Mouse (Mus musculus) gastrocnemius, adult 18-20 months (tissue): ENCODE data around the gene Ahsg. TPM values are rescaled to one million over a fixed set of nuclear protein-coding genes. Genes with fewer than 3 reads are reported as not detected.

Experiments
- DNase-seq: peaks from one replicate; pipeline ENCODE4 v3.0.0; 2021; ENCODE audit warnings: low spot score
- total RNA-seq, 2 experiments: library from RNA; stranded (reverse); gene quantifications; 2 replicates each; pipeline ENCODE4 v1.2.3; 2021

Ahsg gene
- total RNA-seq, 2 experiments from 2014 or later, result 1.8 TPM; not detected in 1

DNA sequence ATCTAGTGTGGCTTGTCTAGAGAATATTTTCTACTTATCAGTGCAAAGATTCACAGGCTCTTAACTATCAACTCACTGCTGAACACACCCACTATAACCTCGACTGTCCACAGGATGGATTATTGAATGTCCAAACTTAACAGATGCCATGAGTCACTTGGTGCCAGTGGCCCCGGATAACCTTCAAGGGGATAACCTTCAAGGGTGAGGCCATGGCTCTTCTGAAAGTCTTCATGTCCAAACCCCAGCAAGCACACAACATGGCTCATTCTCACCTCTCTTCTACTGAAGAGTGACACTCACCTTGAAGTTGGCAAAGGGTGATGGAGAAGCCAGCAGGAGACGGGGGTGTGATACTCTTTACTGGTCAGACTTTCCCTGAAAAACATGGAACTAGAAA is 4.4 kb upstream of the Ahsg start:
- no peak for DNase-seq

- no peak for DNase-seq
These were observed 2.2 kb upstream of the Ahsg start for GRCm38 (mm10) chr16:22888835-22889234.

DNA sequence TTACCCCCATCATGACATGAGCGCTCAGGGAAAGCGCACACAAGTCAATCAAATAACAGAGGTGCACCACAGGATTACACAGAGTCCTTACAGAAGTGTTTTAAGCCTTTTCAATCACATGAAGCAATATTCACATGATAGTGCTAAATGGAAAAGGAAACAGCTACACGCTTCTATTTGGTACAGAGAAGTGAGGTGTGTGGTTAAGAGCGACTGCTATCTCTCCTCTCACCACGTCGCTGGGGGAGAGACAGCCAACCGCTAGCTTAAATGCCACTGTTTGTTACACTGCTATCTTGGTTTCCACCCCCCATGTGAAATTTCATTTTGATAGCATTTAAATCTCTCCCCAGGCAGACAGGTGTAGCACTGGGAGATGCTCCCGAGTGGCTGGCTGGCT is 1.4 kb upstream of the Ahsg start:
- no peak for DNase-seq

GRCm38 (mm10) chr16:22891733-22892154 is 667 bp downstream of the Ahsg start:
- no peak for DNase-seq

DNA sequence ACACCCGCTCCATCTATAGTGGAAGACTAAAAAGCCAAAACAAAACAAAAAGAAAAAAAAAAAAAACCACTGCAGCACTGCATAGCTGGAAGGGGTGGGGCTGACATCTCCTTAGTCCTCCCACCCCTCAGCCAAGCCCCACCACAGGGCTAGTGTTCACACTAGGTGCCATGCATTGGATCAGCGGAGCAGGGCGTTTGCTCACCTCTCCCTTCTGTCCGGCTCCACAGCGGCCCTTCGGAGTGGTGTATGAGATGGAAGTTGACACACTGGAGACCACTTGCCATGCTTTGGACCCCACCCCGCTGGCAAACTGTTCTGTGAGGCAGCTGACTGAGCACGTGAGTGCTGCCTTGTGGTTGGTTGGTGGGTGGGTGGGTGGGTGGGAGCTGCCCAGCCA is 3.0 kb downstream of the Ahsg start:
- DNase-seq, result no peak

- DNase-seq, result no peak
These were observed 5.5 kb downstream of the Ahsg start for GRCm38 (mm10) chr16:22896618-22897017.

GRCm38 (mm10) chr16:22899346-22899745 is 8.3 kb downstream of the Ahsg start:
- DNase-seq, result no peak

DNA sequence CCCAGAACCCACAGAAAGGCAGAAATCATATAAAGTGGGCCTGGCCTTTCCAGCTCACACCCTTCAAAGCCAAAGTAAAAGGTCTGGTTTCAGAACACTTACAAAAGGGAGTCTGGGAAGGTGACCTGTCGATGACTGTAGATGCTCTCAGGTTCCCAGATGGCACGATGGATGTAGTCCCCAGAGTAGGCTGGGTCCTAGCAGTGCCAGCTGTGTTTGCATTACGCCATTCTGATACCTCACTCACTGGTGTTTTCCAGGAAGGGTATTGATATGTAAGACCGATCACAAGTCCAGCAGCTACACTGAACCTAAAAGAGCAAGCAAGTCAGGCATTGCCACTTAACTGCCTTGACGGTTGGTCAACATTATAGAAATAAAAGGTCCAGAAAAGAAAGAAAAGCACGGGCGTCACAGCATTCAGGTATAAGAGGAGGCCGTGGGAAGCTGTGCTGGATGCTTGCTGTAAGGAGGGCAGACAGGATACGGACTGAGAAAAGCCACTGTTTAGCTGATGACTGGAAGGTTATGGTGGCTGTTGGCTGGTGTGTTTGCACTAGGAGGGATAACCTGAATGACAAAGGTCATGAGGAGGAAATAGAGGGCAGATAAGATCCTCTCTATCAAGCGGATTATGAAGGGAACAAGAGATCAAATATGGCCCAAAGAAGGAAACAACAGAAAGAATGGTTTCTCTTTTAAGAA is 8.9 kb downstream of the Ahsg start:
- DNase-seq, result no peak

DNA sequence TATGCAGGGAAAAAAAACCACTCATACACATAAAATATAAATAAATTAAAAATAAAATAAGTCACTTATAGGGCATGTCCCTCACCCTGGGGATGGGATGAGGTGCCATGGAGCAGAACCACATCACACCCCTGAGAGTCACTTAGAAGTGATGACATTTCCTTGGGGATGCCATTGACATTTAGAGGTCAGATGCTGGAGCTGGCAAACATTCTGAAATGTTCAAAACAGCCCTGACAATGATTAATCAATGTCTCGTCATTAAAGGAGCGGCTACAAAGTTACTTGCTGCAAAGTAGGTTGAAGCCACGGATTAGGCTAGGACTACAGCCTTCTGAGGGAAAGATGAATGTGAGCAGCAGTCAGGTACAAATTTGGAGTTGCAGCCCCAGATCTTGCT is 10.2 kb downstream of the Ahsg start:
- DNase-seq, result no peak

- DNase-seq, result no peak
These were observed 18.2 kb downstream of the Ahsg start for GRCm38 (mm10) chr16:22909290-22909689.

DNA sequence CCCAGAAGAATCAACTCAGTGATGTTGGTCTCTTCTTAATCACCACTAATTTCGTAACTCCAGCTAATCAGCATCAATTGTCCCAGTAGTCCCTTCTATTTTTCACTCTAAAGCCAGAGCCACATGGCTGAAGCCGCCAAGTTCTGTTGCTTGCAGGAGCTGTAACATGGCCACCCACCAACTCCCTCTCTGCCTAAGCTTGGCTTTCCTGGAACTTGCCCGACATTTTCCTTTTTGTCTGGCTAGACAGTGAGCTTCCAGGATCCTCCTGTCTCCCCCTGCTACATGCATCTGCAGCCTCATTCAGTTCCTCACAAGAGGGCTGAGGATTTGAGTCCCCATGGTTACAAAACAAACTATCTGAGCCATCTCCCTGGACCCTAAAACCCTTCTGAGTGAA is 20.9 kb downstream of the Ahsg start:
- DNase-seq, result no peak

DNA sequence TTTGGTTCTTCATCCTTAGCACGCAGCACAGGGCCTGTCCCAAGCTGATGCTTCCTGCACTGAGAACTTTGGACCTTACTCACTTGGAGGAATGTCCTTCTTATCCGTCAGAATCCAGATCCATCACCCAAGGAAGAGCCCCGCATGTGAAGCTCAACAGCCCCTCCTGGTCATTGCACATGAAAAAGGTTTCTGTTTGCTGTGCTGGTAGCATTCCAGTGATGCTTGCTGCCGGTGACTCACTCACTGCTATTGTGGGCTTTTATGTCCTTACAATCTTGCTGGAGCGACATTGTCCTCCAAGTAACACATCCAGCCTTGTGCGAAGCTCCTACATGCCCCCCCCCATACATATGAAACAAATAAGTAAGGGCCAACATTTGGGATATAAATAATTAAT is 21.8 kb downstream of the Ahsg start:
- DNase-seq, result no peak

DNA sequence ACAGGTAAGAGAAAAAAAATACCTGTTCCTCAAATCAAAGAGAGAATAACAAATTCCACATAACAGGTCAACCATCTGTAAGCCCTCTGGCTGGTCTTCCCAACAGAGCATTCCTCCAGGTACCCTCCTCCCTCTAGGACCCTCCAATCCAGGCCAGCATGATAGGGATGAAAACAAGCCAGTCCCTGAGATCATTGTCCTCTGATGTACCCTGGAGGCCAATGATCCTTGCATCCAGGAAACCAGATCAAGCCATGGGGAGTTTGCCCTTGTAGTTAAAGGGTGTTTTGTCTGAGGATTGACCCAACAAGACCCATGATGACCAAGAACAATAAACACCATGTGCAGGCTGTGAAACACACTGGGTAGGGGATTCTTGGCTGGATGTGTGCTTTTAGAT is 23.2 kb downstream of the Ahsg start:
- DNase-seq, result no peak

GRCm38 (mm10) chr16:22918034-22918433 is 27.0 kb downstream of the Ahsg start, which contains the start of gene Fetub:
Gene Fetub, plus strand, starts transcription at chr16:22918334.
- no peak for DNase-seq

DNA sequence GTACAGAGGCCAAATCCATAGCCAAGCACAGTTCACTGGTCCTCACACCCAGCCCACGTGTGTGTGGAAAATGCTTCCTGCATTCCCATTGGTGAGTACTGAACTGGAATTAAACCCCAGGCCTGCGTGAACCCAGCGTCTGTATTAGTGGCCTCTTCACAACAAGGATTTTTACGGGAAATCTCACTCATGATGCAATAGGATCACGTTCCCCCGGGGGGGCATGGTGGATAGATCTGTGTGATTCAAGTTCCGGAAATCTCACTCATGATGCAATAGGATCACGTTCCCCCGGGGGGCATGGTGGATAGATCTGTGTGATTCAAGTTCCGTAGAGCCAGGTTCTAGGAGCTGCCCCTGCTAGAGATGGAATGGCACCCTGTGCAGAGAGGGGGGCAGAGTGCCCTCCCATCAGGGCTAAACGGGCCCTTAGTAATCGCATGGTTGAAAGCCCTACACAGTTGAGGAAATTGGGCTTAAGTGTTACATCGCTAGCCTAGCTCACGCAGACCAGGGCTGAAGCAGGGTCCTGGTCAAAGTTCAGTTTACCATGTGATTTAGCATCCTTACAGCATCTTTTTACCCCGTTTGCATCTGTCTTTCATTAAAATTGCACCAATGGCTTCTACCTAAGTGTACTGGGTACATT is 27.7 kb downstream of the Ahsg start:
- no peak for DNase-seq

DNA sequence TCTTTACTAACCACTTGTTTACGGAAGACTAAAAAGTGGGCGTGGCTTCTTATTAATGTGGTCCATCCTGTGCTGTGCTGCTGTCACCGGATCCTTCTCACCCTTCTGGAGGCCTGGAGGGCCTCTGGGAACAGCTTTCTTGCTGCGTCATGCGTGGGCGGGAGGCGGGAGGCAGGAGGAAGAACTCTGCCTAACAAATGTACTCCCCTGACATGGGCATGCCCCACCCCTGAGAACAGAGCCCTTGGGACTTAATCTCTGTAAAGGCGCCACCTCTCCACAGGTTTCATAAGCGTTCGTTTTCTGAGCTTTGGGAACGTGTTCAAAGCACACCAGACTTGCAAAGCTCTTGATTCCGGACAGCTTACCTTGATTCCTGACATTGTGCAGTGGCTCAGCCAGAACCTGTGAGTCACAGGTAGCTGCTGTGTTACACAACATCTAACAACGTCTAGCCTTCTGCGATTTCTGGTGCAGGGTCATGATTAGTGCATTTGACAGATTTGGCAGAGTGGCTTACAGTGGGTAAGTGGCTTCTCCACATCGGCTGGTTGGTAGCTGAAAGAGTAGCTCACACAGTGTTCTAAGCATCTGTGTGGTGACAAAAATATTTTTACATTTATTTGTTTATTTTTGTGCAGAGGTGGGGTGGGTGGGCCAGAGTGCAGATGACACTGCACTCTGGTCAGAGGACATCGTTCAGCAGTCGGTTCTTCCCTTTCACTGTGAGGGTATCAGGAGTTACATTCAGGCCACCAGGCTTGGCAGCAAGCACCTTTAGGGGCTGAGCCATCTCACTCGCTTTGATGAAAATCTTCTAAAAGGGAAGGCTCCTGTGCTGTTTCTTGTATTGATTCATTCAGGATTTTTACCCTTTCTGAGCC is 29.1 kb downstream of the Ahsg start:
- DNase-seq, result peak; percentile 10

- DNase-seq, result no peak
These were observed 30.7 kb downstream of the Ahsg start for GRCm38 (mm10) chr16:22921761-22922160.

DNA sequence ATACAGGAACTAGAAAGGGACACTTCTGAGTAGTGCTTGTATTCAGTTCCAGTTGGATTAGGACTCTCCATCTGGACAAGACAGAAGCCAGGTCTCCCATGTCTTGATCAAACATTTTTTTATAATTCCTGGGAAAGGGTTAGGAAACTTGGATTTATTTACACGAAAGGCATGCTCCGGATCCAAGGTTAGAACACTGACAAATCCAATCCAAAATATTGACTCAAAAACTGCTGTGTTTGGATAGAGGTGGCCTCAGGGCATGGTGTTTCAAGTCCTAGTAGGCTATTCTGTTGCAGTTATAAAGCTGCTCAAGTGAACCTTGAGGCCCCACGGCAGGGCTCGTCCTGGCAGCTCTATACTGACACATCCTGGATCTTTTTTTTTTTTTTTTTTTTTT is 31.4 kb downstream of the Ahsg start:
- no peak for DNase-seq

GRCm38 (mm10) chr16:22929575-22929974 is 38.5 kb downstream of the Ahsg start:
- DNase-seq, result no peak

DNA sequence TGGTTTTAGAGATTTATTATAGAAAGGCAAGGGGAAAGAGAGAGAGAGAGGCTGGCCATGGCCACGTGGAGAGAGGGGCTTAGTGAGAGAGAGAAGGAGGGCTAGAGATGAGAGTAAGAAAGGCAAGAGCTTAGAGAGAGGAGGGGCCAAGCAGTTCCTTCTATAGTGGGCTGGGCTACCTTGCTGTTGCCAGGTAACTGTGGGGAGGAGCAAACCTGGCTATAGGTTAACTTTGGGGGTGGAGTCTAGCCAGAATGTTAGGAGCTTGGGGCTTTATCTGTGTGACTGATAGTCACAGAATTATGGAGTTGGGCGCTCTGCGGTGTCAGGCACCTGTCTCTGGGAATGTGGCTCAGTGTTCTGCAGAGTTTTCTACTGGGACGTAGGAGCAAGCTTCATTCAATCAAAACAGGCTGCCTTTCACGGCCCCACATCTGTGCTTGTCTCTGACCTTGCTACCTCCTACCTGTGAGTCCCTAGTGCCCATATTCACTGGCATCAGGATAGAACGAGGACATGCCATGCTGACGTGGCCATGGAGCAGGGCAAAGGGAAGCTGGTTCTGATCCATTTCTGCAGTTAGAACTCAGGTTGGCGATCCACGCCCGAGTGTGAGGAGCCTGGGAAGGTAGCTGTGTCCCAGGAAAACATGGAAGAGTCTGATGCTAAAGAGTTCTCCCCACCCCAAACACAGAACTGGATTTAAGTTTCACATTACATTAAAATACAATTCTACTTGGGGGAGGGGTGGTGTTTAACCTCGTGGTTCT is 40.5 kb downstream of the Ahsg start:
- DNase-seq, result no peak

DNA sequence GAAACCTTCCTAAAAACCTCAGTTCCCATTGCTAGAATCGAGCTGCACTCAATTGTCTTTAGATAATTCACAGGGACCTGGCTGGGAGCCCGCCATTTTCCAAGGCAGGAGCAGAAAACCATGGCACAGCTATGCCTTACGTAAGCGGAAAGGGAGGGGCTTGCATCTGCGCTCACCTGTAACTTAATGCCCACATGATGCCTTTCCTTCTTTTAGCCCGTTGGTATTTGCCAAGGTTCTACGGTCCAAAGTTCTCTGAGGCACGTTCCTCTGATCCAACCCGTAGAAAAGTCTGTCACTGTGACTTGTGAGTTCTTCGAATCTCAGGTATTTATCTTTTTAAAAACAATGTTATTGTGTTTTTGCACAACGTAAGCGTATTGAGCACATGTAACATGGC is 46.6 kb downstream of the Ahsg start:
- DNase-seq, result no peak

GRCm38 (mm10) chr16:22938541-22938940 is 47.5 kb downstream of the Ahsg start:
- no peak for DNase-seq
